Mouse (Mus musculus): Measurements from ENCODE around the gene Asf1b. TPM values are rescaled to one million over a fixed set of nuclear protein-coding genes. Genes with fewer than 3 reads are reported as not detected.
"Not testable (repeated sequence)": the region's sequence is repeated elsewhere in the genome, so short reads cannot be mapped to it uniquely, and the experiment has no call there.

Gene Asf1b
- polyA plus RNA-seq, 1 experiment from 2014 or later, result 5.1 TPM

DNA sequence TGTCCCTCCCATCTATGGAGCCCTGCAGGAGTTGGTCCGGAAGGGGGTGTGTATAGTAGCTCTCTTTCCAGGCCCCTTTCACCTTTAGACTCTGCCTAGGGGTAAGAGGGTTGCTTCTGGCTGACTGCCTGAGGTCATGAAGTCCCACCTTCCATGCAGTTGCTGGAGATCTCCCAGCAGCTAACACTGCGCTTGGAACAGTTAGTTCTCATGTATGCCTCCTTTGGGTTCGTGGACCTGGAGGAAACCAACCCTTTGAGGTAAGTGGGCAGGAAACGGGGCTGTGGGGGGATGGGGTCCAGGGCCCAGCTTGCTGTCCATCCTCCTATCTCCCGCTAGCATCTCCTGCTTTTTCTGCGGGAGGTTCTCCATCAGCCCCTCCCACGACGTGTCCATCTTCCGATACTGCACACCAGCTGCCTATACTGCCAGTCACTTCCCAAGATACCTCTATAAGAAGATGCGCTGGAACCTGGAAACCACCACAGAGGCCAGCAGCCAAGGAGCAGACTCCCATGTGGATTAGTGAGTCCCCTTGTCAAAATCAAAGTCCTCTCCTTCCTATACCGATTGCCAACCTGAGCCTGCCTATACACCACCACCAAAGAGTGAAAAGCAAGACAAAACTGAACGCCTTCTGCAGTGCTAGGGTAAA lies 47.8 kb downstream of the Asf1b start:
- Histone ChIP-seq H3K4me1 (ENCODE audit: control insufficient read depth, insufficient read depth, low read length) (peaks cover 18% of the 10 kb centered on the region), H3K9ac (replicated peaks; ENCODE audit: low read depth, low read length) (no peak overlapping the region), H3K9me3 (ENCODE audit: control insufficient read depth, low read length) (no peaks in the 10 kb centered on the region), H3K36me3 (ENCODE audit: control insufficient read depth, insufficient read depth, low read length) (peaks cover 5% of the 10 kb centered on the region; the same call in 1 of the 2 replicates), H3K4me3 (ENCODE audit: low read depth, low read length) (no peak overlapping the region), H3K27me3 (ENCODE audit: control insufficient read depth, insufficient read depth, low read length) (0 out of 2 replicates have a peak, but pooled peaks cover 6% of the 10 kb centered on the region), H3K27ac (ENCODE audit: low read depth, low read length) (no peak overlapping the region), H3K4me2 (ENCODE audit: low read depth, low read length) (no peak overlapping the region)
- no peak for ATAC-seq (ENCODE audit: low read depth)
- WGBS, result 68% methylated on average over 12 of the region's 12 CpGs

DNA sequence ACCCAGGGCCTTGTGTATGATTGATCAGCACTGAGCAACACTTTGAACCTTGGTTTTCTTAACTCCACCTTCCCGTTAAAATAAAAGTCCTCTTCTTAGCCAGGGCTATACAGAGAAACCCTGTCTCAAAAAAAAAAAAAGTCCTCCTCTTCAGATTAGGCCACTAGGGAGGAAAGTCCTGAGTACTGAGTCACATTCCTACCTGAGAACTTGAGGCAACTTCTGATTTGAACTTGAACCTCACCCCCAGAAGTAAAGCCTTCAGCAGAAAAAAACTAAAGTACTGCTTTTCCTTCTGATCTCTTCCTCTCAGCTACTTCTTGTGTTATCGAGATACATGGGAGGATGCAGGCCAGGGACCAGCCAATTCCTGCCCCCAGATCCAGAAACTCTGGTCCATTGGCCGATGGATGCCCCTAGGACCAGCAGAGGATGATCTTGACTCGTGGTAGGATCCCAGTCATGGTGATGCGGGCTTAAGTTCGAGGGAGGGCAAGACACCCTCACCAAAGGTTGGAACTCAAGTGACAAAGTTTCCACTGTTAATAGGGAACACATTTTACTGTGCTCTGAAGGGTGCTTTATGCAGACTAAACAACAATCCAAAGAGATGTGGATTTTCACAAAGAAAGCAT lies 48.4 kb downstream of the Asf1b start:
- H3K9me3 ChIP-seq (ENCODE audit: control insufficient read depth, low read length), result no peaks in the 10 kb centered on the region
- no peak overlapping the region for H3K27ac ChIP-seq (ENCODE audit: low read depth, low read length)
- 0 out of 2 replicates have a peak, but pooled peaks cover 6% of the 10 kb centered on the region for H3K27me3 ChIP-seq (ENCODE audit: control insufficient read depth, insufficient read depth, low read length)
- H3K4me2 ChIP-seq (ENCODE audit: low read depth, low read length), result peak overlapping the region; percentile 94
- H3K9ac ChIP-seq (replicated peaks; ENCODE audit: low read depth, low read length), result no peak overlapping the region
- H3K4me3 ChIP-seq (ENCODE audit: low read depth, low read length), result peak overlapping the region; percentile 44
- no peak for ATAC-seq (ENCODE audit: low read depth)
- 78% methylated on average over 6 of the region's 6 CpGs for WGBS
- peaks cover 17% of the 10 kb centered on the region for H3K4me1 ChIP-seq (ENCODE audit: control insufficient read depth, insufficient read depth, low read length)
- peaks cover 5% of the 10 kb centered on the region; the same call in 1 of the 2 replicates for H3K36me3 ChIP-seq (ENCODE audit: control insufficient read depth, insufficient read depth, low read length)

DNA sequence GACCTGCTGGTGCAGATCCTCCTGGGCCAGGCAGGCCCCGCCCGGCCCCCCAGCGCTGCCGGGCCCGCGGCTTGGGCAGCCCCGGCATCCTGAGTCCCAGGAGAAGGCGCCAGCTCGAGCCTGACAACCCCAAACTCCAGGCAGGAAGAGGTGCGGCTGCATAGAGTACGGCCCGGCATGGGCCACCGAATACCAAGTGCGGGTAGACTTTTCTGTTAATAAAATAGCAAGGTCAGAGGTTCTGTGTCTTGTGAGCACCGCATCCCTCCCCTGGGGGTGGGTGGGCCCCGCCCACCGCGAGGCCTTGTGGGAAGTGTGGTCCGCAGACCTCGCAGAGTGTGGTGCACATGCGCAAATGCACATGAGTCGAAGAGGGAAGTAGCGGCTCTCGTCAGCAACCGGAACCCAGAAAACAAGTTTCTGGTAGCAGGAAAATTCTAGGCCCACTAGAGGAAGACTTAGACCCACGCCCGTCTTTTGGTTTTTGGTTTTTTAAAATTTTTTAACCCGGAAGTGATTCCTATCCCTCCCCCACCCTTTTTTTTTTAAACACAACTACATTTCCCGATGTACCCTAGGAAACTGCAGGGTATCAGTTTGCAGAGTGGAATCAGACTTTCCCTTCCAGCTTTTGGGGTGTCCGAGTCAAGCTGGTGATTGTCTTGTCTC lies 49.4 kb downstream of the Asf1b start:
- Histone ChIP-seq H3K36me3 (ENCODE audit: control insufficient read depth, insufficient read depth, low read length) (peaks cover 5% of the 10 kb centered on the region; the same call in 1 of the 2 replicates), H3K9ac (replicated peaks; ENCODE audit: low read depth, low read length) (peak overlapping the region; percentile 67), H3K4me1 (ENCODE audit: control insufficient read depth, insufficient read depth, low read length) (peaks cover 7% of the 10 kb centered on the region; the same call in 1 of the 2 replicates), H3K27ac (ENCODE audit: low read depth, low read length) (peak overlapping the region; percentile 61), H3K4me2 (ENCODE audit: low read depth, low read length) (peak overlapping the region; percentile 94), H3K9me3 (ENCODE audit: control insufficient read depth, low read length) (no peaks in the 10 kb centered on the region), H3K4me3 (ENCODE audit: low read depth, low read length) (peak overlapping the region; percentile 44), H3K27me3 (ENCODE audit: control insufficient read depth, insufficient read depth, low read length) (0 out of 2 replicates have a peak, but pooled peaks cover 6% of the 10 kb centered on the region)
- WGBS, result under 1% methylated on average over 30 of the region's 30 CpGs
- peak; percentile 73 for ATAC-seq (ENCODE audit: low read depth)

DNA sequence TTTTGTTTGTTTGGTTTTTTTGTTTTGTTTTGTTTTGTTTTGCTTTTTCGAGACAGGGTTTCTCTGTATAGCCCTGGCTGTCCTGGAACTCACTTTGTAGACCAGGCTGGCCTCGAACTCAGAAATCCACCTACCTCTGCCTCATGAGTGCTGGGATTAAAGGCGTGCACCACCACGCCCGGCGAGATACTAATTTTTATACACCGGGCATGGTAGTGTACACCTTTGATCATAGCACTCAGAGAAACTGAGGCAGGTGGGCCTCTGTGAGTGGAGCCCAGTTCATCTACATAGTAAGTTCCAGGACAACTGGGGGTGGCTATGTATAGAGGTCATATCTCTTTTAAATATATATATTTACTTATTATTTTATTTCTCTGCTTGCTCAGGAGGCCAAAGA lies 50.2 kb downstream of the Asf1b start:
- not testable (repeated sequence) for H3K4me1 ChIP-seq (ENCODE audit: control insufficient read depth, insufficient read depth, low read length); H3K27ac ChIP-seq (ENCODE audit: low read depth, low read length); H3K4me3 ChIP-seq (ENCODE audit: low read depth, low read length); H3K9ac ChIP-seq (replicated peaks; ENCODE audit: low read depth, low read length); H3K9me3 ChIP-seq (ENCODE audit: control insufficient read depth, low read length); H3K4me2 ChIP-seq (ENCODE audit: low read depth, low read length); H3K36me3 ChIP-seq (ENCODE audit: control insufficient read depth, insufficient read depth, low read length); ATAC-seq (ENCODE audit: low read depth)
- peaks cover 10% of the 10 kb centered on the region for H3K27me3 ChIP-seq (ENCODE audit: control insufficient read depth, insufficient read depth, low read length)
- WGBS, result 93% methylated on average over 7 of the region's 7 CpGs

DNA sequence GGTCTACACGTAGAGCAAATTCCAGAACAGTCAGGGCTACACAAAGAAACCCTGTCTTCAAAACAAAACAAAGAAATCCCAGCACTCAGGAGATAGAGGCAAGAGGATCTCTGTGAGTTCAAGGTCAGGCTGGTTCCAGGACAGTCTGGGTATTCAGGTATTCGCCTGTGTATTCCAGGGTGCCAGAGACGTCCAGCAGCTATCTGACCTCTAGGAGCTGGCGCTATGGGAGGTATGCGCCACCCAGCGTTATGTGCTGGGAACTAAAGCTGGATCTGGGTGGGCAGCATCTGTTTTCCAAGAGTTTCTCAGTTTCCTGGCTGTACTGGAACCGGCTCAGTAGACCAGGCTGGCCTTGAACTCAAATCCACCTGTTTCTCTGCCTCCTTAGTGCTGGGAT lies 53.1 kb downstream of the Asf1b start:
- Histone ChIP-seq H3K27ac (ENCODE audit: low read depth, low read length) (no peak overlapping the region), H3K9ac (replicated peaks; ENCODE audit: low read depth, low read length) (no peak overlapping the region), H3K4me3 (ENCODE audit: low read depth, low read length) (no peak overlapping the region), H3K4me1 (ENCODE audit: control insufficient read depth, insufficient read depth, low read length) (peaks cover 22% of the 10 kb centered on the region; the same call in 1 of the 2 replicates), H3K4me2 (ENCODE audit: low read depth, low read length) (no peak overlapping the region), H3K9me3 (ENCODE audit: control insufficient read depth, low read length) (no peaks in the 10 kb centered on the region), H3K36me3 (ENCODE audit: control insufficient read depth, insufficient read depth, low read length) (no peaks in the 10 kb centered on the region), H3K27me3 (ENCODE audit: control insufficient read depth, insufficient read depth, low read length) (peaks cover 32% of the 10 kb centered on the region)
- ATAC-seq (ENCODE audit: low read depth), result no peak
- 37% methylated on average over 7 of the region's 7 CpGs for WGBS

DNA sequence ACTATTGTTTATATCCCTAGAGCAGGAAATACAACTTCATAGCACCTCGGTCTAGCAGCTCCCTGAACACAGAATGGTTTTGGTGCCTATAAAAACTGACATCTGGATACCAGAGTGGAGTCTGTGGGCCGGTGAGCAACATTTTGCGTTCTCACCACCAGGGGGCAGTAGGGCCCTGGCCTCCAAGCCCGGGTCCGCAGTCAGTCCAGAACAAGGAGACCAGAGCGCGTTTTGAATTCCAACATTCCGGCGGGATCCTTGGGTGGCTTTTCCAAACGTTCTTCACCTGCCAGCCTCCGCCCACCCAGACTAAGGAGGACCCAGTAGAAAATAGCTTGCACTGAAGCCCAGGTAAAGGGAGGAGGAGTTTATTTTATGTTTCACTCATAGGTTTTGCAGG lies 54.6 kb downstream of the Asf1b start:
- Histone ChIP-seq H3K4me3 (ENCODE audit: low read depth, low read length) (no peak overlapping the region), H3K27me3 (ENCODE audit: control insufficient read depth, insufficient read depth, low read length) (peaks cover 36% of the 10 kb centered on the region), H3K27ac (ENCODE audit: low read depth, low read length) (no peak overlapping the region), H3K9me3 (ENCODE audit: control insufficient read depth, low read length) (no peaks in the 10 kb centered on the region), H3K4me1 (ENCODE audit: control insufficient read depth, insufficient read depth, low read length) (peaks cover 17% of the 10 kb centered on the region; the same call in 1 of the 2 replicates), H3K4me2 (ENCODE audit: low read depth, low read length) (no peak overlapping the region), H3K36me3 (ENCODE audit: control insufficient read depth, insufficient read depth, low read length) (no peaks in the 10 kb centered on the region), H3K9ac (replicated peaks; ENCODE audit: low read depth, low read length) (no peak overlapping the region)
- under 1% methylated on average over 11 of the region's 11 CpGs for WGBS
- ATAC-seq (ENCODE audit: low read depth), result no peak

DNA sequence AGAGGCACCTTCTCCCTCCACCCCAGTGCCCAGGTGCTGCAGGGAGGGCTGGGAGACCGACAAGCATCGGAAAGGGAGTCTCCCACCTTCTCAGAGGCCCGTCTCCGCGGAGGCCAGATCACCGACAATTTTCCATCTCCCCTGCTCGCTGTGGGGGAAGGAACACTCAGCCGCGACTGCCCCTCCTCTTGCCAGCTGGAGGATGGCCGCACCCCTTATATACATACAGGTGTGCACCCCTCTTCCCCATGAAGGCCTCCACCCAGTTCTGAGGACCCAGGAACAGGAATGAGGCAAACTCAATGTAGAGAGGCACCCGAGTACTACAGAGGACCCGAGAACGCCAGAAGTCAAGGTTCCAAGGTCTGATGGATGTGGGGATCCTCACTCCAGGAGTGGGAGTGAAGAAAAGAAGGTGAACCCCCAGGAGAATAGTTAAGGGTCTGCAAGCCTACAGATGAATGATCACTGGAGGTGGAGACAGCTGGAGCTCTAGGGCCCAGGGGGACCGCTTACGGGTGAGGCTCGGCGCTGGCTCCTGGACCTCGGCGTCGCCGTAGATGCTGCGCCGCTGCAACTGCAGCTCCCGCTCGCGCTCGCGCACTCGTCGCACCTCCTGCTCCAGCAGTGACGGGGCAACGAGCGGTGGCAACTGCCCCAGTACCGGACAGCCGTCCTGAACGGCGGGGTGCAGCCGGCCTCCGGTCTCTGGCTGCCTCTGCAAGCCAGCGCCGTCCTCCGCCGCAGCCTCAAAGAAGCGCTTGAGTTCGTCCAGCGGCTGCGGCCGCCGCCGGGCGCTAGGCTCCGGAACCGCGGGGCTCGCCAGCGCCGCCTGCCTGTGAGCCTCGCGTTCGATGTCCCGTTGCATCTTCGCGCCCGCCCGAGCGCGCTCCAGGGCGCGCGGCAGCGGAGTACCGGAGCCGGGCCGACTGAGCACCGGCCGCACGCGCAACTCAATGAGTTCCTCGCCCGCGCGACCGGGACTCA lies 55.6 kb downstream of the Asf1b start:
- WGBS, result 3% methylated on average over 64 of the region's 83 CpGs
- Histone ChIP-seq H3K4me1 (ENCODE audit: control insufficient read depth, insufficient read depth, low read length) (peaks cover 17% of the 10 kb centered on the region; the same call in 1 of the 2 replicates), H3K36me3 (ENCODE audit: control insufficient read depth, insufficient read depth, low read length) (no peaks in the 10 kb centered on the region), H3K4me3 (ENCODE audit: low read depth, low read length) (peak overlapping the region; percentile 50), H3K27me3 (ENCODE audit: control insufficient read depth, insufficient read depth, low read length) (peaks cover 36% of the 10 kb centered on the region), H3K9me3 (ENCODE audit: control insufficient read depth, low read length) (no peaks in the 10 kb centered on the region), H3K27ac (ENCODE audit: low read depth, low read length) (no peak overlapping the region), H3K4me2 (ENCODE audit: low read depth, low read length) (peak overlapping the region; percentile 97), H3K9ac (replicated peaks; ENCODE audit: low read depth, low read length) (peak overlapping the region; percentile 55)
- peak; percentile 50 for ATAC-seq (ENCODE audit: low read depth)

DNA sequence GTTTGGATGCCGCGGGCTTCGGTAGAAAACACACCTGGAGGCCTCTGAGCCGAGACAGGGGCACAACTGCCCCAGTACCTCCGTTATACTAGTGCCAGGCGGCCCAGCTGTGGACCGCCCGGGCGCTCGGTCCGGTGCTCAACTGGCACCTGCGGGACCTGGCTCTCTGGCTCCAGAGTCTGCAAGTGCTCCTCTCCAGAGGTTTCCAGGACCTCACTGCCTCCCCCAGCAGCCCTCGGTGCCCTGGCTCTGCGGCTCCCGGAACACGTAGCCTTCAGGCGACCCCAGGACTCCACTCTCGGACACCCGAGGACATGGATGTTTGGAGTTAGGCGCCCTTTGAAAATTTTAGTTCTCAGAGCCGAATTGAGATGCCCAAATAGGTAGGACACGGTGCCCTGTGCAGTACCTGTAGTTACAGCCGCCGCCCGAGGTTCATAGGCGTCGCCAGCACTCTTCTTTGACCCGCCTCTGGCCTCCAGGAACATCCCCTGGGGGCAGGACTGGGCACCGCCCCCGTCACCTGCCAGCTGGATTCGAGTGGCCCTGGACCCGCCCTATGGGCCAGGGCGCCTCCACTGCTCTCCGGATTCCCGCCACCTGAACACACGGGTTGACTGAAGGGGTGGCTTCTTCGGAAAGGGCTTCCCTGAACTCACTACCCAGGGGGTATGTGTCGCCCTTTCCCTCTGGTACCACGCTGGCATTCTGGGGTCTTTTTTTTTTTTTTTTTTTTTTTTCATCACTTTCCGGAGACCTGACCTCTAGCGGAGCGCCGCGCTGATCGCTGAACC lies 56.6 kb downstream of the Asf1b start, which contains the start of gene 2210011C24Rik:
2210011C24Rik (minus strand) TSS at position 467 of the 794 bp plus-strand sequence.
- peak within 1 kb of the TSS; percentile 97 for H3K4me2 ChIP-seq (ENCODE audit: low read depth, low read length)
- H3K9me3 ChIP-seq (ENCODE audit: control insufficient read depth, low read length), result no peaks in the 10 kb centered on the region
- peaks cover 17% of the 10 kb centered on the region; the same call in 1 of the 2 replicates for H3K4me1 ChIP-seq (ENCODE audit: control insufficient read depth, insufficient read depth, low read length)
- WGBS, result 2% methylated on average over 45 of the region's 45 CpGs
- peaks cover 36% of the 10 kb centered on the region for H3K27me3 ChIP-seq (ENCODE audit: control insufficient read depth, insufficient read depth, low read length)
- H3K9ac ChIP-seq (replicated peaks; ENCODE audit: low read depth, low read length), result peak within 1 kb of the TSS; percentile 55
- no peak for ATAC-seq (ENCODE audit: low read depth)
- peak within 1 kb of the TSS; percentile 50 for H3K4me3 ChIP-seq (ENCODE audit: low read depth, low read length)
- no peak within 1 kb of the TSS for H3K27ac ChIP-seq (ENCODE audit: low read depth, low read length)
- H3K36me3 ChIP-seq (ENCODE audit: control insufficient read depth, insufficient read depth, low read length), result no peaks in the 10 kb centered on the region

Measured in neural tube, embryonic 14.5 days (tissue).